Mouse (Mus musculus) Muller cell, postnatal 12 days (primary cell): ENCODE measurements around the gene Pbx2.

ENCODE experiments used
- DNase-seq: peaks from one replicate; pipeline ENCODE4 v3.0.0-alpha.2; 2015; ENCODE audit errors: inconsistent ontology term

The Pbx2 gene

GRCm38 (mm10) chr17:34603375-34604060, 12.5 kb downstream of the Pbx2 start, which contains the start of gene Rnf5:
Gene Rnf5, minus strand, starts transcription at chr17:34603690.
- peak; percentile 100 for DNase-seq

GRCm38 (mm10) chr17:34604061-34604508, 13.0 kb downstream of the Pbx2 start, which contains the start of gene Agpat1:
Gene Agpat1, plus strand, starts transcription at chr17:34604262.
- no peak for DNase-seq

GRCm38 (mm10) chr17:34604511-34605237, 13.6 kb downstream of the Pbx2 start:
- no peak for DNase-seq

- peak; percentile 97 for DNase-seq
These were observed 14.5 kb downstream of the Pbx2 start for GRCm38 (mm10) chr17:34605609-34606008.

- no peak for DNase-seq
These were observed 15.3 kb downstream of the Pbx2 start for GRCm38 (mm10) chr17:34606186-34607039.

GRCm38 (mm10) chr17:34607997-34608396, 16.9 kb downstream of the Pbx2 start:
- no peak for DNase-seq

- DNase-seq, result no peak
These were observed 20.0 kb downstream of the Pbx2 start for GRCm38 (mm10) chr17:34611050-34611449.

GRCm38 (mm10) chr17:34613054-34613645, 22.1 kb downstream of the Pbx2 start:
- DNase-seq, result no peak

- DNase-seq, result no peak
These were observed 22.8 kb downstream of the Pbx2 start for GRCm38 (mm10) chr17:34613830-34614229.

- no peak for DNase-seq
These were observed 24.8 kb downstream of the Pbx2 start, which contains the start of gene Egfl8 for GRCm38 (mm10) chr17:34615871-34616270. Gene Egfl8, minus strand, starts transcription at chr17:34615971.

GRCm38 (mm10) chr17:34618999-34619398, 27.9 kb downstream of the Pbx2 start:
- peak; percentile 59 for DNase-seq

GRCm38 (mm10) chr17:34621006-34621405, 29.9 kb downstream of the Pbx2 start:
- DNase-seq, result no peak

GRCm38 (mm10) chr17:34623161-34623560, 32.1 kb downstream of the Pbx2 start:
- no peak for DNase-seq

- no peak for DNase-seq
These were observed 33.9 kb downstream of the Pbx2 start for GRCm38 (mm10) chr17:34624981-34625380.

- DNase-seq, result no peak
These were observed 35.2 kb downstream of the Pbx2 start for GRCm38 (mm10) chr17:34626062-34626772.

- peak; percentile 63 for DNase-seq
These were observed 35.7 kb downstream of the Pbx2 start for GRCm38 (mm10) chr17:34626773-34627092.

- peak; percentile 90 for DNase-seq
These were observed 36.3 kb downstream of the Pbx2 start for GRCm38 (mm10) chr17:34627093-34627942.

- DNase-seq, result peak; percentile 69
These were observed 37.0 kb downstream of the Pbx2 start, which contains the start of gene Ppt2 for GRCm38 (mm10) chr17:34627943-34628643. Gene Ppt2, minus strand, starts transcription at chr17:34628510.

- DNase-seq, result no peak
These were observed 37.5 kb downstream of the Pbx2 start for GRCm38 (mm10) chr17:34628644-34628967.
